Mouse (Mus musculus) embryonic facial prominence, embryonic 12.5 days (tissue): ENCODE measurements around the gene Mafg. TPM values are rescaled to one million over a fixed set of nuclear protein-coding genes. Genes with fewer than 3 reads are reported as not detected.
"Not testable (repeated sequence)": the region's sequence is repeated elsewhere in the genome, so short reads cannot be mapped to it uniquely, and the experiment has no call there.

Experiments used
- ATAC-seq: fragments of 200-750 bp; cut with Nextera tagmentation; 2 replicates; pipeline ENCODE4 v1.8.0; 2017; ENCODE audit not compliant: insufficient number of reproducible peaks, insufficient read depth, low FRiP score, low TSS enrichment
- H3K27ac ChIP-seq: fragments of 300-500 bp; sonication (generic); 2 replicates; pipeline ENCODE4 v1.5.1; 2016; ENCODE audit warnings: mild to moderate bottlenecking
- H3K27me3 ChIP-seq: fragments of 300-500 bp; sonication (generic); 2 replicates; pipeline ENCODE4 v1.6.1; 2016; ENCODE audit warnings: mild to moderate bottlenecking, moderate library complexity
- H3K36me3 ChIP-seq: fragments of 300-500 bp; sonication (generic); 2 replicates; pipeline ENCODE4 v1.6.1; 2016; ENCODE audit warnings: mild to moderate bottlenecking
- H3K4me1 ChIP-seq: fragments of 300-500 bp; sonication (generic); 2 replicates; pipeline ENCODE4 v1.6.1; 2016
- H3K4me2 ChIP-seq: fragments of 300-500 bp; sonication (generic); replicated peaks from 2 replicates; pipeline ENCODE4 v1.6.1; 2016; ENCODE audit warnings: mild to moderate bottlenecking, moderate library complexity
- H3K4me3 ChIP-seq: fragments of 300-500 bp; sonication (generic); 2 replicates; pipeline ENCODE4 v1.5.1; 2016; ENCODE audit warnings: mild to moderate bottlenecking
- H3K9ac ChIP-seq: fragments of 300-500 bp; sonication (generic); 2 replicates; pipeline ENCODE4 v1.6.1; 2016; ENCODE audit warnings: mild to moderate bottlenecking, moderate library complexity
- H3K9me3 ChIP-seq: fragments of 300-500 bp; sonication (generic); 2 replicates; pipeline ENCODE4 v1.6.1; 2016; ENCODE audit warnings: mild to moderate bottlenecking, moderate library complexity
- WGBS: fragments of 180-500 bp; shearing (Covaris S2); methylation state at CpG from one replicate; pipeline ENCODE4 v1.1.7; 2016; 5-methylcytosine and 5-hydroxymethylcytosine counted together
- polyA plus RNA-seq: library from polyadenylated mRNA; unstranded; fragments of >200 nt; fragmentation: Nextera tagmentation; extraction: Ambion mirVana; gene quantifications from 2 replicates; pipeline ENCODE4 v1.2.1, GENCODE M21; 2016

Mafg gene
- polyA plus RNA-seq, 1 experiment from 2014 or later, result 33.6 TPM

GRCm38 (mm10) chr11:120605667-120606066 is 27.7 kb downstream of the Mafg start:
- Histone ChIP-seq H3K9me3 (no peaks in the 10 kb centered on the region), H3K9ac (no peak overlapping the region), H3K27me3 (peaks cover 17% of the 10 kb centered on the region), H3K36me3 (peaks cover 57% of the 10 kb centered on the region), H3K4me2 (no peak overlapping the region), H3K27ac (no peak overlapping the region), H3K4me3 (no peak overlapping the region), H3K4me1 (peaks cover 19% of the 10 kb centered on the region)
- WGBS, result 88% methylated on average over 7 of the region's 7 CpGs
- ATAC-seq, result no peak

DNA sequence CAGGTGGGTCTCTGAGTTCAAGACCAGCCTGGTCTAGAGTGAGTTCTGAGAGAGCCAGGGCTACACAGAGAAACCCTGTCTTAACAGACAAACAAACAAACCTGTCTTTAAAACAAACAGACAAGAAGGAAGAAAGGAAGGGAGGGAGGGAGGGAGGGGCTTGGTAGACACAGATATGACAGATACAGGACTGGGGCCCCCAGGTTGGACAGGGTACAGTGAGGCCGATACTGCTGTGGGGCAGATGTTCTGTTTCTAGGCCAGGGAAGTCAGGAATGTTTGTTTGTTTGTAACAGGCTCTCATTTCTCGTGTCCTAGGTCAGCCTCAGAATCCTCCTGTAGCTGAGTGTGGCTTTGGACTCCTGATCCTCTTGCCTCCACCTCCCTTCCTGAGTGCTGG is 29.9 kb downstream of the Mafg start:
- peaks cover 53% of the 10 kb centered on the region for H3K36me3 ChIP-seq
- peaks cover 4% of the 10 kb centered on the region for H3K27me3 ChIP-seq
- no peak overlapping the region for H3K4me3 ChIP-seq
- H3K4me1 ChIP-seq, result peaks cover 18% of the 10 kb centered on the region
- no peak overlapping the region for H3K27ac ChIP-seq
- WGBS, result 87% methylated on average over 2 of the region's 2 CpGs
- no peak for ATAC-seq
- peak overlapping the region; percentile 10; the same call in 1 of the 2 replicates for H3K9ac ChIP-seq
- no peaks in the 10 kb centered on the region for H3K9me3 ChIP-seq
- no peak overlapping the region for H3K4me2 ChIP-seq

DNA sequence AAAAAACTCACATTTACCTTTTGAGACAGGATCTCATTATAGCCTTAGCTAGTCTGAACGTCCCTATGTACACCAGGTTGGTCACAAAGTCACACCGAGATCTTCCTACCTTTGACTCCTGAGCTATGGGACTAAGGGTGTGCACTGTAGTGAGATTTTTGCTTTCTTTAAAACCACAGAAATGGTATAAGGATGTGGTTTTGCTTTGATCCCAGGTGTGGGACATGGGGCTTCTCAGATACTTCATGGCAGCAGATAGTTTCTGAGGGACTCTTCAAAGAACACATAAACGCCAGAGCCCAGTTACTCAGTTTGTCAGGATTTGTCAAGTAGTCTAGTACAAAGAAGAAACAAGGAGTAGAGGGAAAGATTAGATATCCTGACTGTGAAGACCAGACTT is 32.7 kb downstream of the Mafg start:
- Histone ChIP-seq H3K27me3 (no peaks in the 10 kb centered on the region), H3K4me3 (no peak overlapping the region), H3K36me3 (peaks cover 58% of the 10 kb centered on the region), H3K9me3 (no peaks in the 10 kb centered on the region), H3K9ac (no peak overlapping the region), H3K27ac (no peak overlapping the region), H3K4me2 (no peak overlapping the region), H3K4me1 (peaks cover 22% of the 10 kb centered on the region)
- no peak for ATAC-seq
- WGBS, result 97% methylated on average over 3 of the region's 3 CpGs

DNA sequence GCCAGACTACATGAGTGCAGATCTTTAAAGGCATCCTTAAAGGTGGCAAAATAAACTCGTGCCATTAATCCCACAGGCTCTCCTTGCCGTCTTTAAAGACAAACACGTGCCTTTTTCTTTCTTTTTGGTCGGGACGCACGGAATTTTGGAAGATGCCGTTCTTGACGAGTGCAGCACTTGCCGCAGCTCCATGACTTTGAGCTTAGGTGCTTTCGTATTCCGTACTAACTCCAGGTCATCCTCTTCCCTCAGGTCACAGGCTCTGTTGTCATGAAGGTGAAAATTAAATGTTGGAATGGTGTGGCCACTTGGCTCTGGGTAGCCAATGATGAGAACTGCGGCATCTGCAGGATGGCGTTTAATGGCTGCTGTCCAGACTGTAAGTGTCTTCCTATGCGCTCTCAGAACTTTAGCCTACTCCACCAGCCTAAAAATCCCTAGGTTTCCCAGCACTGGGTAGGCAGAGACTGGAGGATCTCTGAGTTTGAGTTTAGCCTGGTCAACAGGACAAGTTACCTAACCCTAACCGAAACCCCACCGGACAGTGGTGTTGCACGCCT is 34.3 kb downstream of the Mafg start:
- Histone ChIP-seq H3K27ac (peak overlapping the region; percentile 86), H3K9me3 (no peaks in the 10 kb centered on the region), H3K4me2 (peak overlapping the region; percentile 97), H3K4me3 (peak overlapping the region; percentile 99), H3K4me1 (peaks cover 22% of the 10 kb centered on the region), H3K9ac (peak overlapping the region; percentile 100), H3K36me3 (peaks cover 57% of the 10 kb centered on the region), H3K27me3 (no peaks in the 10 kb centered on the region)
- 51% methylated on average over 17 of the region's 17 CpGs for WGBS
- no peak for ATAC-seq

GRCm38 (mm10) chr11:120598283-120598989 is 35.0 kb downstream of the Mafg start, which contains the start of the genes Alyref and Anapc11:
Gene Alyref, minus strand, starts transcription at chr11:120598365.
Gene Anapc11, plus strand, starts transcription at chr11:120598421.
- Histone ChIP-seq H3K36me3 (peaks cover 57% of the 10 kb centered on the region), H3K27me3 (no peaks in the 10 kb centered on the region), H3K9me3 (no peaks in the 10 kb centered on the region), H3K4me1 (peaks cover 22% of the 10 kb centered on the region), H3K4me3 (peak within 1 kb of the TSS; percentile 99), H3K4me2 (peak within 1 kb of the TSS; percentile 97), H3K9ac (peak within 1 kb of the TSS; percentile 100), H3K27ac (peak within 1 kb of the TSS; percentile 93)
- WGBS, result under 1% methylated on average over 87 of the region's 88 CpGs
- peak; percentile 94 for ATAC-seq

DNA sequence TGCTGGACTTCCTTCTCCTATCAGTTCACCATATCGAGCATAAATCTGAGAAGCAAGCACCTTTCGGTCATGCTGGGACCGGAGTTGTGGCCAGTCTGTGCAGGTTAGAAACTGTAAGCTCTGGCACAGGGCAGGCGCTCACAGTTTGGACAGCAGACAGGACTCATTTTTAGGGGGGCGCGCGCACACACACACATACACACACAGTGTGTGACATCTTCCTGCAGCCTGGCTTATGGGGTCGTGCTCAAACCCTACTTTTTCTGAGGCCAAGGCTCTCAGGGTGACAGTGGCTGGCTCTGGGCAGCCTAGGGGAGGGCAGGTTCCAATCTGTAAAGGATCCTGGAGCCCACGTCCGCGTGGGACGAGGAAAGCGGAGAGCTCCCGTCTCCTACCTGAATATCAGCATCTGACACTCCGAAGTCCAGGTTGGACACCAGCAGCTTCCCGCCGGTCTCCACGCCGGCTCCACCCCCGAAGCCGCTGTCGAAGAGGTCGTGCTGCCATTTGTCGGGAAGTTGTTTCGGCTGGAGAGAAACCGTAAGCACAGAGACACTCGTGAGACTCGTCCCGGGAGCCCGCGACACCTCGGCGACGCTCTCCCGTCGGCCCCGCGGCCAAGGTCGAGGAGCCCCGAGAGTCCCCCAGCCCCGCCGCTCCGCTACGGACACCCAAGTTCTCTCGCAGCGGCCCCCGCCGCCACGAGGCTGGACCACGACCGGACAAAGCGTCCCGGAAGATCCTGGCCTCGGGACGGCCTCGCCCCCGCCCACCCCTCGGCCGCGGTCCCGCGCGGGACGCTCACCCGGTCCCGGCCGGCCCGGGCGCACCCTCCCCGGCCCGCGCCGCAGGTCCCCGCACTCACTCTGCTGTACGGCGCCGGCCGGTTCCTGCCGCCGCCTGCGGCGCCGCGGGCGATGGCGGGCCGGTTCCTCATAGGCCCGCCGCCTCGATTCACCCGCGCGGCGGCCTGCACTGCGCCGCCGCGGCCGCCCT is 35.9 kb downstream of the Mafg start:
- H3K9me3 ChIP-seq, result no peaks in the 10 kb centered on the region
- H3K4me2 ChIP-seq, result peak overlapping the region; percentile 97
- H3K4me3 ChIP-seq, result peak overlapping the region; percentile 99
- H3K36me3 ChIP-seq, result peaks cover 57% of the 10 kb centered on the region
- 5% methylated on average over 86 of the region's 99 CpGs for WGBS
- peak; percentile 42 for ATAC-seq
- H3K27ac ChIP-seq, result peak overlapping the region; percentile 93
- peak overlapping the region; percentile 100 for H3K9ac ChIP-seq
- H3K27me3 ChIP-seq, result no peaks in the 10 kb centered on the region
- peaks cover 22% of the 10 kb centered on the region for H3K4me1 ChIP-seq

DNA sequence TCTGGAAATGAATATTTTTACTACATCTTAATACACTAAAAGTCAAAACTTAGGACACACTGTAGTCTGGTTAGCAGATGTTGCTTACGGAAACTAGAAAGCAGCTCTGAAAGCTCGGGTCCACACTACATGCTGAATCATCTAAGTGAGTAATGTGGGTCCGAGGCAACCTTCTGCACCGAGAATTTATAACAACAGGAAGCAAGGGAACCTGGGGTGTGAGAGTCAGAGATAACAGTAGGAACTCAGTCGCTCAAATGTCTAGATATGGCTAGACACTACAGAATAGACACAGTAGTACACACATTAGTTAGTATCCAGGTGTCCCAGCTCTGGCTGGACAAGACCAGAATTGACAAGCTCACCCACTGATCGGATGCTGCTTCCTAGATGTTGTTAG is 44.9 kb downstream of the Mafg start:
- H3K4me1 ChIP-seq, result no peaks in the 10 kb centered on the region
- no peak overlapping the region for H3K9ac ChIP-seq
- 93% methylated on average over 6 of the region's 6 CpGs for WGBS
- peaks cover 85% of the 10 kb centered on the region for H3K36me3 ChIP-seq
- ATAC-seq, result no peak
- no peak overlapping the region for H3K27ac ChIP-seq
- no peaks in the 10 kb centered on the region; the same call in 1 of the 2 replicates for H3K9me3 ChIP-seq
- H3K27me3 ChIP-seq, result no peaks in the 10 kb centered on the region
- H3K4me2 ChIP-seq, result no peak overlapping the region
- no peak overlapping the region for H3K4me3 ChIP-seq

DNA sequence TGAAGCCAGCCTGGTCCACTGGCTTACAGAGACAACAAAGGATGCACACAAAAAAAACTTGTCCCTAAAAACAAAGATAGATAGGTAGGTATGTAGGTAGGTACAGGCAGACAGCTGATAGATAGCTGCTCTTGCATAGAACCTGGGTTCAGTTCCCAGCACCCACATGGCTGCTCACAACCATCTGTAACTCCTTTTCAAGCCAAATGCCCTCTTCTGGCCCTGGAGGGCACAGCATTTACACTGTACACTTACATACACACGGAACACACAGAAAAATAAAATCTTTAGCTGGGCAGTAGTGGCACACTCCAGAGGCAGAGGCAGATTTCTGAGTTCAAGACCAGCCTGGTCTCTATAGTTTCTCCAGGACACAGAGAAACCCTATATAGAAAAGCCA is 49.5 kb downstream of the Mafg start:
- H3K9ac ChIP-seq, result no peak overlapping the region
- no peak overlapping the region for H3K4me3 ChIP-seq
- 91% methylated on average over 1 of the region's 1 CpGs for WGBS
- peaks cover 58% of the 10 kb centered on the region for H3K36me3 ChIP-seq
- no peaks in the 10 kb centered on the region for H3K27me3 ChIP-seq
- H3K4me2 ChIP-seq, result no peak overlapping the region
- H3K27ac ChIP-seq, result no peak overlapping the region
- no peaks in the 10 kb centered on the region; the same call in 1 of the 2 replicates for H3K9me3 ChIP-seq
- peaks cover 24% of the 10 kb centered on the region for H3K4me1 ChIP-seq
- ATAC-seq, result no peak

DNA sequence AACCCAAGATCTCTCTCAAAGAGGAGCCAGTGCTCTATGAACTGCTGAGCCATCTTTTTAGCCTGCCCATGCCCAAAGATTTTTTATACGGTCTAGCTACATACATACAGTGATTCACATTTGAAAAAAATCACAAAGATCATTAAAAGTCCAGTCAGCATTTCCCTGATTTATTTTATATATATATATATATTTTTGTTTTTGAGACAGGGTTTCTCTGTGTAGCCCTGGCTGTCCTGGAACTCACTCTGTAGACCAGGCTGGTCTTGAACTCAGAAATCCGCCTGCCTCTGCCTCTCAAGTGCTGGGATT is 50.5 kb downstream of the Mafg start:
- H3K4me2 ChIP-seq, H3K9me3 ChIP-seq, H3K4me3 ChIP-seq, H3K27ac ChIP-seq, H3K9ac ChIP-seq, ATAC-seq, H3K27me3 ChIP-seq: not testable (repeated sequence)
- 96% methylated on average over 2 of the region's 2 CpGs for whole genome bisulfite sequencing
- Histone ChIP-seq H3K4me1 (peaks cover 27% of the 10 kb centered on the region), H3K36me3 (peaks cover 60% of the 10 kb centered on the region)

DNA sequence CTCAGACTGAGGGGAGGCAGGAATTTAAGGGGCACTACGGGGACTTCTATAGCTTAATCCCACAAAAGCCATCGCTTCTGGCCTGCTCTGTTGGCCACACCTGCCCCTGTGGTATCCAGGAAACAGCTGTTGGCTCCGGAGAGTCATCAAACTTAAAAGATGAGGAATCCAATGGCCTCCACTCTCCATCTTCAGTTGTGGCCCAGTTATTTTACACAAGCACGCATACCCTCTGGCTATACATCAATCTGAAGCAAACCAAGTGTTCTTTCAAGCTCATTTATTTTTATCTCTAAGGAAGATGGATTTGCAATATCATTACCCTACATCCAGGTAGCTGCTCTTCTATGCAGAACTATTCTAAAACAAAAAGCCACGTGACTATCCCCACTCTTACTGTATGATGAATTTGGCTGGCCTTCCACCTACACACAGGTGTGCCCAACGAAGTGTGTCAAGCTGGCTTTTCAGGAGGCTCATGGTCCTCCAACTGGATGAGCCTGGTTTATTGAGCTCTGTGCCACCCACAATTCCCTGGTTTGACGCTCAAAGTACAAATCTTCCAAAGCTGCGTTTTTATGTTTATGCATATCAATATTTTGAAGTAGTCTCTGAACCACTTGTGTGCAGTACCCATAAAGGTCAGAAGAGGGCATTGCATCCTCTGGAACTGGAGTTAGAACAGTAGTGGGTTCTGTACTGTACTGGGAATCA is 51.0 kb downstream of the Mafg start:
- Histone ChIP-seq H3K9ac (peak overlapping the region; percentile 98; the same call in 1 of the 2 replicates), H3K9me3 (no peaks in the 10 kb centered on the region; the same call in 1 of the 2 replicates), H3K36me3 (peaks cover 63% of the 10 kb centered on the region), H3K4me3 (peak overlapping the region; percentile 92), H3K27me3 (no peaks in the 10 kb centered on the region), H3K4me2 (peak overlapping the region; percentile 95), H3K27ac (peak overlapping the region; percentile 92), H3K4me1 (peaks cover 27% of the 10 kb centered on the region)
- 77% methylated on average over 8 of the region's 8 CpGs for WGBS
- no peak; the same call in 1 of the 2 replicates for ATAC-seq
